Mouse (Mus musculus) forebrain, embryonic 13.5 days (tissue): ENCODE measurements around the gene Hnrnpa3. TPM values are rescaled to one million over a fixed set of nuclear protein-coding genes. Genes with fewer than 3 reads are reported as not detected.

Experiments used
- ATAC-seq: fragments of 200-750 bp; cut with Nextera tagmentation; 2 replicates; pipeline ENCODE4 v1.8.0; 2017
- H3K27ac ChIP-seq: fragments of 300-500 bp; sonication (generic); 2 replicates; pipeline ENCODE4 v1.5.1; 2015; ENCODE audit warnings: inconsistent platforms, mild to moderate bottlenecking, moderate library complexity
- H3K27me3 ChIP-seq: fragments of 300-500 bp; sonication (generic); 2 replicates; pipeline ENCODE4 v1.6.1; 2015; ENCODE audit warnings: mild to moderate bottlenecking, inconsistent platforms
- H3K36me3 ChIP-seq: fragments of 300-500 bp; sonication (generic); 2 replicates; pipeline ENCODE4 v1.6.1; 2015; ENCODE audit warnings: mild to moderate bottlenecking, inconsistent platforms; ENCODE audit not compliant: poor library complexity, severe bottlenecking
- H3K4me1 ChIP-seq: fragments of 300-500 bp; sonication (generic); 2 replicates; pipeline ENCODE4 v1.6.1; 2015; ENCODE audit warnings: inconsistent platforms
- H3K4me2 ChIP-seq: fragments of 300-500 bp; sonication (generic); 2 replicates; pipeline ENCODE4 v1.6.1; 2015; ENCODE audit warnings: inconsistent platforms, mild to moderate bottlenecking, moderate library complexity
- H3K4me3 ChIP-seq: fragments of 300-500 bp; sonication (generic); 2 replicates; pipeline ENCODE4 v1.5.1; 2015; ENCODE audit warnings: mild to moderate bottlenecking, inconsistent platforms
- H3K9ac ChIP-seq: fragments of 300-500 bp; sonication (generic); 2 replicates; pipeline ENCODE4 v1.6.1; 2015; ENCODE audit warnings: mild to moderate bottlenecking, inconsistent platforms
- H3K9me3 ChIP-seq: fragments of 300-500 bp; sonication (generic); replicated peaks from 2 replicates; pipeline ENCODE4 v1.6.1; 2016; ENCODE audit warnings: inconsistent platforms
- WGBS: fragments of 180-500 bp; shearing (Covaris S2); methylation state at CpG from one replicate; pipeline ENCODE4 v1.1.7; 2015; 5-methylcytosine and 5-hydroxymethylcytosine counted together
- polyA plus RNA-seq: library from polyadenylated mRNA; unstranded; fragments of >200 nt; fragmentation: Nextera tagmentation; extraction: Ambion mirVana; gene quantifications from 2 replicates; pipeline ENCODE4 v1.2.1, GENCODE M21; 2015

The Hnrnpa3 gene
- polyA plus RNA-seq, 1 experiment from 2014 or later, result 365 TPM

- Histone ChIP-seq H3K4me3 (no peak overlapping the region), H3K9ac (no peak overlapping the region), H3K36me3 (no peaks in the 10 kb centered on the region), H3K27ac (no peak overlapping the region), H3K4me1 (peaks cover 33% of the 10 kb centered on the region), H3K9me3 (no peaks in the 10 kb centered on the region), H3K27me3 (no peaks in the 10 kb centered on the region), H3K4me2 (no peak overlapping the region)
- no peak for ATAC-seq
- WGBS, result 96% methylated on average over 3 of the region's 3 CpGs
Measured at GRCm38 (mm10) chr2:75700543-75700942, 41.5 kb downstream of the Hnrnpa3 start.

GRCm38 (mm10) chr2:75701207-75701606 lies 42.1 kb downstream of the Hnrnpa3 start:
- 82% methylated on average over 3 of the region's 3 CpGs for WGBS
- Histone ChIP-seq H3K4me2 (no peak overlapping the region), H3K27me3 (no peaks in the 10 kb centered on the region)

GRCm38 (mm10) chr2:75701822-75702587 lies 42.9 kb downstream of the Hnrnpa3 start:
- ATAC-seq, result no peak
- Histone ChIP-seq H3K4me3 (peak overlapping the region; percentile 58; the same call in 1 of the 2 replicates), H3K27me3 (no peaks in the 10 kb centered on the region), H3K36me3 (no peaks in the 10 kb centered on the region), H3K9ac (no peak overlapping the region), H3K4me1 (peaks cover 43% of the 10 kb centered on the region), H3K4me2 (peak overlapping the region; percentile 74), H3K27ac (no peak overlapping the region), H3K9me3 (no peaks in the 10 kb centered on the region)
- 85% methylated on average over 9 of the region's 9 CpGs for WGBS

More at GRCm38 (mm10) chr2:75701207-75701606, 42.1 kb downstream of the Hnrnpa3 start:
- no peaks in the 10 kb centered on the region for H3K9me3 ChIP-seq
- peaks cover 36% of the 10 kb centered on the region for H3K4me1 ChIP-seq
- no peak overlapping the region for H3K27ac ChIP-seq
- ATAC-seq, result no peak
- H3K36me3 ChIP-seq, result no peaks in the 10 kb centered on the region
- H3K4me3 ChIP-seq, result no peak overlapping the region
- H3K9ac ChIP-seq, result no peak overlapping the region

GRCm38 (mm10) chr2:75702588-75702976 lies 43.5 kb downstream of the Hnrnpa3 start:
- peak overlapping the region; percentile 74 for H3K4me2 ChIP-seq
- H3K27me3 ChIP-seq, result no peaks in the 10 kb centered on the region
- peaks cover 43% of the 10 kb centered on the region for H3K4me1 ChIP-seq
- peak overlapping the region; percentile 21 for H3K9ac ChIP-seq
- WGBS, result 39% methylated on average over 5 of the region's 5 CpGs
- H3K4me3 ChIP-seq, result peak overlapping the region; percentile 58
- H3K9me3 ChIP-seq, result no peaks in the 10 kb centered on the region
- no peak for ATAC-seq
- H3K27ac ChIP-seq, result no peak overlapping the region
- H3K36me3 ChIP-seq, result no peaks in the 10 kb centered on the region

- Histone ChIP-seq H3K36me3 (no peaks in the 10 kb centered on the region), H3K4me3 (peak overlapping the region; percentile 58), H3K9me3 (no peaks in the 10 kb centered on the region), H3K4me1 (peaks cover 39% of the 10 kb centered on the region), H3K4me2 (peak overlapping the region; percentile 74), H3K27me3 (no peaks in the 10 kb centered on the region), H3K27ac (peak overlapping the region; percentile 85), H3K9ac (peak overlapping the region; percentile 68)
- ATAC-seq, result peak; percentile 92
- under 1% methylated on average over 62 of the region's 62 CpGs for WGBS
Measured at GRCm38 (mm10) chr2:75703375-75704181, 44.5 kb downstream of the Hnrnpa3 start.

GRCm38 (mm10) chr2:75704234-75705161 lies 45.4 kb downstream of the Hnrnpa3 start, which contains the start of gene Nfe2l2:
TSS of gene Nfe2l2 (minus strand) at chr2:75704641.
- Histone ChIP-seq H3K4me2 (peak within 1 kb of the TSS; percentile 74), H3K4me1 (peaks cover 38% of the 10 kb centered on the region), H3K27ac (peak within 1 kb of the TSS; percentile 85), H3K27me3 (no peaks in the 10 kb centered on the region), H3K9me3 (peaks cover 3% of the 10 kb centered on the region; the same call in 1 of the 2 replicates), H3K36me3 (no peaks in the 10 kb centered on the region), H3K4me3 (peak within 1 kb of the TSS; percentile 58), H3K9ac (peak within 1 kb of the TSS; percentile 68)
- under 1% methylated on average over 58 of the region's 58 CpGs for WGBS
- ATAC-seq, result peak; percentile 87

- 32% methylated on average over 19 of the region's 19 CpGs for WGBS
- H3K36me3 ChIP-seq, result no peaks in the 10 kb centered on the region
- no peak for ATAC-seq
- peak overlapping the region; percentile 68 for H3K9ac ChIP-seq
- peak overlapping the region; percentile 74 for H3K4me2 ChIP-seq
- peaks cover 38% of the 10 kb centered on the region for H3K4me1 ChIP-seq
- no peaks in the 10 kb centered on the region for H3K27me3 ChIP-seq
- peak overlapping the region; percentile 85 for H3K27ac ChIP-seq
- peak overlapping the region; percentile 58 for H3K4me3 ChIP-seq
- peaks cover 4% of the 10 kb centered on the region; the same call in 1 of the 2 replicates for H3K9me3 ChIP-seq
Measured at GRCm38 (mm10) chr2:75705162-75705752, 46.2 kb downstream of the Hnrnpa3 start.

GRCm38 (mm10) chr2:75706435-75706834 lies 47.4 kb downstream of the Hnrnpa3 start:
- 0 out of 2 replicates have a peak overlapping the region, but pooled peaks have one; percentile 28 for H3K27ac ChIP-seq
- ATAC-seq, result no peak

GRCm38 (mm10) chr2:75707420-75707819 lies 48.4 kb downstream of the Hnrnpa3 start:
- no peak overlapping the region for H3K4me2 ChIP-seq
- no peak overlapping the region for H3K4me3 ChIP-seq
- peaks cover 30% of the 10 kb centered on the region for H3K4me1 ChIP-seq
- H3K9ac ChIP-seq, result no peak overlapping the region
- no peaks in the 10 kb centered on the region for H3K36me3 ChIP-seq
- 19% methylated on average over 1 of the region's 1 CpGs for WGBS
- no peaks in the 10 kb centered on the region for H3K27me3 ChIP-seq
- H3K27ac ChIP-seq, result no peak overlapping the region
- ATAC-seq, result no peak
- H3K9me3 ChIP-seq, result peaks cover 4% of the 10 kb centered on the region; the same call in 1 of the 2 replicates

More at GRCm38 (mm10) chr2:75706435-75706834, 47.4 kb downstream of the Hnrnpa3 start:
- WGBS, result 40% methylated on average over 5 of the region's 5 CpGs
- Histone ChIP-seq H3K4me1 (peaks cover 33% of the 10 kb centered on the region), H3K27me3 (no peaks in the 10 kb centered on the region), H3K36me3 (no peaks in the 10 kb centered on the region), H3K9me3 (peaks cover 4% of the 10 kb centered on the region; the same call in 1 of the 2 replicates), H3K4me2 (no peak overlapping the region), H3K9ac (no peak overlapping the region), H3K4me3 (no peak overlapping the region)

- Histone ChIP-seq H3K27ac (no peak overlapping the region), H3K9me3 (peaks cover 4% of the 10 kb centered on the region; the same call in 1 of the 2 replicates), H3K9ac (no peak overlapping the region), H3K36me3 (no peaks in the 10 kb centered on the region), H3K4me1 (0 out of 2 replicates have a peak, but pooled peaks cover 9% of the 10 kb centered on the region), H3K4me3 (no peak overlapping the region), H3K4me2 (no peak overlapping the region), H3K27me3 (no peaks in the 10 kb centered on the region)
- WGBS, result 86% methylated on average over 3 of the region's 3 CpGs
- ATAC-seq, result no peak
Measured at GRCm38 (mm10) chr2:75713083-75713482, 54.0 kb downstream of the Hnrnpa3 start.

GRCm38 (mm10) chr2:75714766-75715165 lies 55.7 kb downstream of the Hnrnpa3 start:
- WGBS, result 44% methylated on average over 4 of the region's 4 CpGs
- no peak overlapping the region for H3K4me3 ChIP-seq
- ATAC-seq, result no peak

More at GRCm38 (mm10) chr2:75714766-75715165, 55.7 kb downstream of the Hnrnpa3 start:
- H3K9me3 ChIP-seq, result no peaks in the 10 kb centered on the region
- H3K36me3 ChIP-seq, result no peaks in the 10 kb centered on the region
- H3K4me1 ChIP-seq, result 0 out of 2 replicates have a peak, but pooled peaks cover 9% of the 10 kb centered on the region
- no peak overlapping the region for H3K27ac ChIP-seq
- H3K4me2 ChIP-seq, result no peak overlapping the region
- no peak overlapping the region for H3K9ac ChIP-seq
- no peaks in the 10 kb centered on the region for H3K27me3 ChIP-seq
